Mouse (Mus musculus): ENCODE measurements around the gene Ptges2.

GRCm38 (mm10) chr2:32356216-32356615, 39.5 kb upstream of the Ptges2 start:
- TF ChIP-seq CTCF (conservative IDR thresholded peaks at IDR 0.05; ENCODE audit: low read length) (no peak), POU5F1 (IDR thresholded peaks at IDR 0.05; ENCODE audit: borderline replicate concordance, low read length) (no peak), NANOG (IDR thresholded peaks at IDR 0.05; ENCODE audit: borderline replicate concordance, low read length) (no peak)

Data from E14TG2a.4 (cell line).